Mouse (Mus musculus) lung, embryonic 14.5 days (tissue): Measurements from ENCODE around the gene Gbp7. TPM values are rescaled to one million over a fixed set of nuclear protein-coding genes. Genes with fewer than 3 reads are reported as not detected.
"Not testable (repeated sequence)": the region's sequence is repeated elsewhere in the genome, so short reads cannot be mapped to it uniquely, and the experiment has no call there.

ENCODE experiments used
- ATAC-seq: fragments of 200-750 bp; cut with Nextera tagmentation; 2 replicates; pipeline ENCODE4 v1.8.0; 2017; ENCODE audit warnings: mild to moderate bottlenecking, moderate TSS enrichment, moderate library complexity; ENCODE audit not compliant: insufficient read depth
- DNase-seq: peaks from one replicate; pipeline ENCODE4 v3.0.0-alpha.2; 2015
- H3K27ac ChIP-seq: fragments of 300-500 bp; sonication (generic); 2 replicates; pipeline ENCODE4 v1.5.1; 2014; ENCODE audit warnings: low read depth, mild to moderate bottlenecking, moderate library complexity
- H3K27me3 ChIP-seq: fragments of 300-500 bp; sonication (generic); 2 replicates; pipeline ENCODE4 v1.6.1; 2014; ENCODE audit warnings: low read length, control low read depth; ENCODE audit not compliant: insufficient read depth
- H3K36me3 ChIP-seq: fragments of 300-500 bp; sonication (generic); 2 replicates; pipeline ENCODE4 v1.6.1; 2014; ENCODE audit warnings: control low read depth; ENCODE audit not compliant: insufficient read depth
- H3K4me1 ChIP-seq: fragments of 300-500 bp; sonication (generic); 2 replicates; pipeline ENCODE4 v1.6.1; 2014; ENCODE audit warnings: antibody characterized with exemption, control low read depth; ENCODE audit not compliant: insufficient read depth
- H3K4me2 ChIP-seq: fragments of 300-500 bp; sonication (generic); 2 replicates; pipeline ENCODE4 v1.6.1; 2014; ENCODE audit warnings: mild to moderate bottlenecking
- H3K4me3 ChIP-seq: fragments of 300-500 bp; sonication (generic); 2 replicates; pipeline ENCODE4 v1.5.1; 2014; ENCODE audit warnings: low read depth, low read length
- H3K9ac ChIP-seq: fragments of 300-500 bp; sonication (generic); 2 replicates; pipeline ENCODE4 v1.6.1; 2014
- H3K9me3 ChIP-seq: fragments of 300-500 bp; sonication (generic); 2 replicates; pipeline ENCODE4 v1.6.1; 2016; ENCODE audit warnings: low read depth, low read length, control low read depth
- CTCF ChIP-seq: IDR thresholded peaks from 2 replicates; pipeline ENCODE4 v1.5.1; 2016; ENCODE audit warnings: antibody characterized with exemption, low read depth
- WGBS: fragments of 180-500 bp; shearing (Covaris S2); extraction: QIAGEN DNeasy Blood & Tissue Kit; methylation state at CpG from one replicate; pipeline ENCODE4 v1.1.7; 2014; 5-methylcytosine and 5-hydroxymethylcytosine counted together
- polyA plus RNA-seq: library from polyadenylated mRNA; unstranded; fragments of >200 nt; fragmentation: Nextera tagmentation; extraction: Ambion mirVana; gene quantifications from 2 replicates; pipeline ENCODE4 v1.2.1, GENCODE M21; 2014

The Gbp7 gene
- polyA plus RNA-seq, 1 experiment from 2014 or later: 3.2 TPM

GRCm38 (mm10) chr3:142541391-142541790 lies 11.2 kb downstream of the Gbp7 start:
- Histone ChIP-seq H3K27me3 (no peaks in the 10 kb centered on the region), H3K4me1 (no peaks in the 10 kb centered on the region), H3K4me2 (no peak overlapping the region), H3K9me3 (no peaks in the 10 kb centered on the region), H3K4me3 (no peak overlapping the region), H3K27ac (no peak overlapping the region), H3K36me3 (no peaks in the 10 kb centered on the region), H3K9ac (no peak overlapping the region)
- 69% methylated on average over 6 of the region's 6 CpGs for WGBS
- no peak for ATAC-seq
- TF ChIP-seq CTCF: no peak
- no peak for DNase-seq

DNA sequence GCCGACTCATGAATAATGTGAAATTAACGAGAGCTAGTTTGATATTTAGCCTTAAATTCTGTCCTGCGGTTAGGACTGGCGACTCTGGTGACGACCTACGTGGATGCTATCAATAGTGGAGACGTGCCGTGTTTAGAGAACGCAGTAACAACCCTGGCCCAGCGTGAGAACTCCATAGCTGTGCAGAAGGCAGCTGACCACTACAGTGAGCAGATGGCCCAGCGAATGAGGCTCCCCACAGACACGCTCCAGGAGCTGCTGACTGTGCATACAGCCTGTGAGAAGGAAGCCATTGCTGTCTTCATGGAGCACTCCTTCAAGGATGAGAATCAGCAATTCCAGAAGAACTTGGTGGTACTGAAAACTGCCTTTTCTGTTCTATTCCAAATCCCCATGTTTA lies 12.6 kb downstream of the Gbp7 start:
- not testable (repeated sequence) for H3K36me3 ChIP-seq, H3K9ac ChIP-seq, H3K4me3 ChIP-seq, H3K27ac ChIP-seq, H3K9me3 ChIP-seq, ATAC-seq, DNase-seq, H3K4me2 ChIP-seq, H3K4me1 ChIP-seq, H3K27me3 ChIP-seq
- 73% methylated on average over 12 of the region's 12 CpGs for WGBS

GRCm38 (mm10) chr3:142546690-142547089 lies 16.5 kb downstream of the Gbp7 start:
- no peak overlapping the region for H3K4me3 ChIP-seq
- no peak for TF ChIP-seq CTCF
- no peaks in the 10 kb centered on the region for H3K27me3 ChIP-seq
- no peak for DNase-seq
- no peak overlapping the region for H3K27ac ChIP-seq
- H3K36me3 ChIP-seq: no peaks in the 10 kb centered on the region
- no peaks in the 10 kb centered on the region for H3K4me1 ChIP-seq
- no peaks in the 10 kb centered on the region for H3K9me3 ChIP-seq
- no peak overlapping the region for H3K9ac ChIP-seq
- no peak for ATAC-seq
- 87% methylated on average over 3 of the region's 3 CpGs for WGBS
- no peak overlapping the region for H3K4me2 ChIP-seq

GRCm38 (mm10) chr3:142550052-142550676 lies 20.0 kb downstream of the Gbp7 start:
- ATAC-seq: no peak
- no peak overlapping the region for H3K27ac ChIP-seq
- no peaks in the 10 kb centered on the region for H3K9me3 ChIP-seq
- H3K36me3 ChIP-seq: no peaks in the 10 kb centered on the region
- no peak for TF ChIP-seq CTCF
- H3K4me1 ChIP-seq: no peaks in the 10 kb centered on the region
- H3K27me3 ChIP-seq: no peaks in the 10 kb centered on the region
- DNase-seq: no peak
- H3K4me2 ChIP-seq: no peak overlapping the region
- H3K4me3 ChIP-seq: no peak overlapping the region
- no peak overlapping the region for H3K9ac ChIP-seq
- 75% methylated on average over 3 of the region's 3 CpGs for WGBS

GRCm38 (mm10) chr3:142554601-142555000 lies 24.5 kb downstream of the Gbp7 start:
- no peak for ATAC-seq
- Histone ChIP-seq H3K4me1 (no peaks in the 10 kb centered on the region), H3K4me2 (no peak overlapping the region), H3K9me3 (no peaks in the 10 kb centered on the region), H3K4me3 (no peak overlapping the region), H3K36me3 (no peaks in the 10 kb centered on the region), H3K27me3 (no peaks in the 10 kb centered on the region), H3K27ac (no peak overlapping the region), H3K9ac (no peak overlapping the region)
- no peak for DNase-seq
- TF ChIP-seq CTCF: no peak
- WGBS: 70% methylated on average over 1 of the region's 1 CpGs

DNA sequence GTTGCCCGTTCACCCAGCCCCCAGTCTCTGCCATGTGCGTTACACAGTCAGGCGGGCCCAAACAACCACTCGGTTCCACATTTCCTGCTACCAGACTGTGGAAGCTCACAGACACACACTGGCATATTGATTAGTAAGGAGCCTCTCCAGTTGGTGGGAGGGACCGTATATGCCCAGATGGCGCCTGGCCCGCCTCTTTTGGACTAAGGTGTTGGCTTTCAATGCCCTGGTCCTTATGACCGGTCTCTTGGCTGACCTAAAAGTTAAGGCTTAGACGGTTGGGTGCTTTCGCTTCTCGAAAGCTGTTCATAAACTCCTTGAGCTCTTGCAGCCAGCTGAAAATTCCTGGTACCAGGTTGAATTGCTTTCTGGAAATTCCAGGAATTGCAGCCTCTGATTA lies 25.5 kb downstream of the Gbp7 start:
- no peak for DNase-seq
- Histone ChIP-seq H3K4me1 (no peaks in the 10 kb centered on the region), H3K27ac (no peak overlapping the region), H3K36me3 (no peaks in the 10 kb centered on the region), H3K9me3 (no peaks in the 10 kb centered on the region), H3K9ac (no peak overlapping the region), H3K27me3 (no peaks in the 10 kb centered on the region), H3K4me3 (no peak overlapping the region), H3K4me2 (no peak overlapping the region)
- no peak for TF ChIP-seq CTCF
- 81% methylated on average over 11 of the region's 11 CpGs for WGBS
- ATAC-seq: no peak

DNA sequence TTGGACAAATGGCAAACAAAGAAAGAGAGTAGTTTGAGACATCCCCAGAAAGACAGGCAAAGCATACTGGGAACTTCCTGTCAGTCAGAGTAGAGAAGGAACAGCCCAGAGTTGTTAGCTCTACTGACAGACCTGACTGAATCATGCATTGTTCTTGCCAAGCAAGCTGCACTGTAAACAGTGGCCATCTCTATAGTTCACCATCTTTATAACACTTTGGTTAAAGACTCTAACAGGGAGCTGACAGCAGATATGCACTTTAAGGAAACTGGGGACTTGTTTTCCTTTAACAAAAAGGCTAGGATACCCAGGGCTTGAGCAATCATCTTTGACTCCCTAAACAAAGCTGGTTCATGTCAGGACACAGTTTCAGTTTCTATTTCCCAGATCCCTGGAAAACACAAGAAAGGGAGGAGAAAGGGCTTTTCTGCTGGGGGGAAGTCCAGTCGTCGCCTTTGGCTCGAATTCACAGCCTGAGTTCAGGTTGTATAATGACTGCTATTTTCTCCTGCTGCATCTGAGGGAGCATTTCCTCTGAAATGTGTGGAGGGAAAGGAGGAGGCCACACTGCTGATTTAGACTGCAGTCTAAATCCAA lies 29.6 kb downstream of the Gbp7 start, which contains the start of gene Gbp3:
Gene Gbp3, plus strand, starts transcription at position 395 of the 597 bp plus-strand sequence.
- WGBS: 17% methylated on average over 3 of the region's 3 CpGs
- no peaks in the 10 kb centered on the region for H3K27me3 ChIP-seq
- H3K9ac ChIP-seq: peak within 1 kb of the TSS; percentile 4
- H3K27ac ChIP-seq: peak within 1 kb of the TSS; percentile 38; the same call in 1 of the 2 replicates
- ATAC-seq (peak; percentile 59), DNase-seq (peak; percentile 65)
- no peaks in the 10 kb centered on the region for H3K4me1 ChIP-seq
- H3K4me2 ChIP-seq: peak within 1 kb of the TSS; percentile 61
- no peaks in the 10 kb centered on the region for H3K36me3 ChIP-seq
- no peak for TF ChIP-seq CTCF
- H3K9me3 ChIP-seq: no peaks in the 10 kb centered on the region
- H3K4me3 ChIP-seq: peak within 1 kb of the TSS; percentile 38
